Mouse (Mus musculus) CD4-positive helper T cell, adult 2 months (primary cell): ENCODE measurements at regions not wholly inside any gene's neighbourhood (a gene's known extent, or its start where the extent isn't known, plus 50 kb on each side); places are given as distances from the start of the nearest gene placed in this dataset.

Experiments
- DNase-seq: peaks from one replicate; pipeline ENCODE4 v3.0.0-alpha.2; 2012; ENCODE audit warnings: low read depth, missing footprints, low spot score

- DNase-seq: no peak
Observed at GRCm38 (mm10) chr12:99643016-99643415, 79.6 kb upstream of the Foxn3 start.

- DNase-seq: peak; percentile 61
Observed at GRCm38 (mm10) chr12:99642131-99642895, 78.9 kb upstream of the Foxn3 start.

GRCm38 (mm10) chr12:99641278-99641677 is 77.9 kb upstream of the Foxn3 start:
- peak; percentile 84 for DNase-seq

- DNase-seq: peak; percentile 87
Observed at GRCm38 (mm10) chr12:99640214-99641151, 77.1 kb upstream of the Foxn3 start.

GRCm38 (mm10) chr12:99639847-99640213 is 76.4 kb upstream of the Foxn3 start:
- DNase-seq: no peak

- DNase-seq: no peak
Observed at GRCm38 (mm10) chr12:99639118-99639517, 75.7 kb upstream of the Foxn3 start.

- DNase-seq: no peak
Observed at GRCm38 (mm10) chr12:99637986-99638385, 74.6 kb upstream of the Foxn3 start.

GRCm38 (mm10) chr12:99636234-99636633 is 72.9 kb upstream of the Foxn3 start:
- DNase-seq: no peak

- DNase-seq: no peak
Observed at GRCm38 (mm10) chr12:99635361-99635760, 72.0 kb upstream of the Foxn3 start.

GRCm38 (mm10) chr12:99634726-99635125 is 71.3 kb upstream of the Foxn3 start:
- no peak for DNase-seq

- DNase-seq: peak; percentile 64
Observed at GRCm38 (mm10) chr12:99633678-99634077, 70.3 kb upstream of the Foxn3 start.

GRCm38 (mm10) chr12:99632988-99633387 is 69.6 kb upstream of the Foxn3 start:
- no peak for DNase-seq

GRCm38 (mm10) chr12:99629606-99630005 is 66.2 kb upstream of the Foxn3 start:
- no peak for DNase-seq

- no peak for DNase-seq
Observed at GRCm38 (mm10) chr12:99628421-99628820, 65.0 kb upstream of the Foxn3 start.

GRCm38 (mm10) chr12:99627898-99628231 is 64.5 kb upstream of the Foxn3 start:
- peak; percentile 96 for DNase-seq

- DNase-seq: peak; percentile 55
Observed at GRCm38 (mm10) chr12:99627201-99627897, 64.0 kb upstream of the Foxn3 start.

- no peak for DNase-seq
Observed at GRCm38 (mm10) chr12:99626147-99626546, 62.8 kb upstream of the Foxn3 start.

- DNase-seq: no peak
Observed at GRCm38 (mm10) chr12:99625094-99625493, 61.7 kb upstream of the Foxn3 start.

GRCm38 (mm10) chr12:99622238-99622637 is 58.9 kb upstream of the Foxn3 start:
- DNase-seq: no peak

- no peak for DNase-seq
Observed at GRCm38 (mm10) chr12:99617241-99617804, 53.9 kb upstream of the Foxn3 start.

GRCm38 (mm10) chr12:99614420-99614819 is 51.0 kb upstream of the Foxn3 start:
- DNase-seq: no peak
